Mouse (Mus musculus): ENCODE results near the gene Foxc2. TPM values are rescaled to one million over a fixed set of nuclear protein-coding genes. Genes with fewer than 3 reads are reported as not detected.

Gene Foxc2
- polyA plus RNA-seq, 1 experiment: not detected

DNA sequence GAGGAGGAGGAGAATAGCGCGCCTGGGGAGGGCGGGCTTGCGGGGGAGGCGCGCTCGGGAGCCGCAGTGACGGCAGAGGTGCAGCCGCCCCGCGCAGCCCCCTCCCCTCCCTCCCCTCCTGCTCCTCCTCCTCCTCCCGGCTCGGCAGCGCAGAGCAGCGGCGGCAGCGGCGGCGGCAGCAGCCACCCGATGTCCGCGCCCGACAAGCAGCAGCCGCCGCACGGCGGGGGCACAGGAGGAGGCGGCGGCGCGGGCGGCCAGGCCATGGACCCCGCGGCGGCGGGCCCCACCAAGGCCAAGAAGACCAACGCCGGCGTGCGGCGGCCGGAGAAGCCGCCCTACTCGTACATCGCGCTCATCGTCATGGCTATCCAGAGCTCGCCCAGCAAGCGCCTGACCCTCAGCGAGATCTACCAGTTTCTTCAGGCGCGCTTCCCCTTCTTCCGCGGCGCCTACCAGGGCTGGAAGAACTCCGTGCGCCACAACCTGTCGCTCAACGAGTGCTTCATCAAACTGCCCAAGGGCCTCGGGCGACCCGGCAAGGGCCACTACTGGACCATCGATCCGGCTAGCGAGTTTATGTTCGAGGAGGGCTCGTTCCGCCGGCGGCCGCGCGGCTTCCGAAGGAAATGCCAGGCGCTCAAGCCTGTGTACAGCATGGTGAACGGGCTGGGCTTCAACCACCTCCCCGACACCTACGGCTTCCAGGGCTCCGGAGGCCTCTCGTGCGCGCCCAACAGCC lies 31.6 kb upstream of the Foxc2 start, which contains the start of gene Foxf1:
Foxf1 (plus strand) TSS at position 177 of the 742 bp plus-strand sequence.
- Histone ChIP-seq H3K4me1 (ENCODE audit: control insufficient read depth, insufficient read depth, low read length) (no peaks in the 10 kb centered on the region), H3K27ac (ENCODE audit: control insufficient read depth, insufficient read depth, low read depth, low read length, poor library complexity) (no peak within 1 kb of the TSS), H3K4me3 (replicated peaks; ENCODE audit: control insufficient read depth, low read depth, low read length) (peak within 1 kb of the TSS; percentile 38)
- WGBS: 2% methylated on average over 68 of the region's 83 CpGs
- TF ChIP-seq POLR2A (IDR thresholded peaks at IDR 0.05; ENCODE audit: borderline replicate concordance, control insufficient read depth, low read depth, low read length) (no peak), CTCF (IDR thresholded peaks at IDR 0.05; ENCODE audit: control insufficient read depth, insufficient read depth, low read length) (no peak)

DNA sequence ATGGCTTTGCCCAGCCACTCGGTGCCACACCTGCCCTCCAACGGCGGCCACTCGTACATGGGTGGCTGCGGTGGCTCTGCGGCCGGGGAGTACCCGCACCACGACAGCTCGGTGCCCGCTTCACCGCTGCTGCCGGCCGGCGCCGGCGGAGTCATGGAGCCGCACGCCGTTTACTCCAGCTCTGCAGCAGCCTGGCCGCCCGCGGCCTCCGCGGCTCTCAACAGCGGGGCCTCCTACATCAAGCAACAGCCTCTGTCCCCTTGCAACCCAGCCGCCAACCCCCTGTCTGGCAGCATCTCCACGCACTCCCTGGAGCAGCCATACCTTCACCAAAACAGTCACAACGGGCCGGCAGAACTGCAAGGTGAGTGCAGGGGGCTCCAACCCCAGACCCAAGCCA lies 31.0 kb upstream of the Foxc2 start:
- TF ChIP-seq POLR2A (IDR thresholded peaks at IDR 0.05; ENCODE audit: borderline replicate concordance, control insufficient read depth, low read depth, low read length) (no peak), CTCF (IDR thresholded peaks at IDR 0.05; ENCODE audit: control insufficient read depth, insufficient read depth, low read length) (no peak)
- H3K4me1 ChIP-seq (ENCODE audit: control insufficient read depth, insufficient read depth, low read length): no peaks in the 10 kb centered on the region
- H3K4me3 ChIP-seq (replicated peaks; ENCODE audit: control insufficient read depth, low read depth, low read length): no peak overlapping the region
- WGBS: 14% methylated on average over 30 of the region's 30 CpGs
- H3K27ac ChIP-seq (ENCODE audit: control insufficient read depth, insufficient read depth, low read depth, low read length, poor library complexity): no peak overlapping the region

DNA sequence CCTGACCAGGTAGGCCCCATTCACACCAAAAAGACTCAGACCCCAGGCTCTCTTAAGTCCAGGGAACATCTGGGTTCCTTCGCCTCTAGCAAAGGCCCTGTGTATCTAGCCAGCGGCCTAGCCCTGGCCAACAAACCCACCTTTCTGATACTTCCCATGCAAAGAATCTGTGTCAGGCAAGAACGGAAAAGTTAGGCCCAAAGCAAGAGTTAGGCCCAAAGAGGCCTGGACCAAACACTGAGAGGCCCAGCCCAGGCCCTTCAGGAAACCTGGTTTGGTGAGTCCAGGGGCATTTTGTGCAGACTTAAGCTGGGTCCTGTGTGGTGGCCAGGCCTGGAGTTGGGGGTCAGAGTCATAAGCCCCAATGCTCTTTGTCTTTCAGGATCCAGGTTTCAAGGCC lies 30.4 kb upstream of the Foxc2 start:
- 77% methylated on average over 3 of the region's 3 CpGs for WGBS
- no peak overlapping the region for H3K27ac ChIP-seq (ENCODE audit: control insufficient read depth, insufficient read depth, low read depth, low read length, poor library complexity)
- H3K4me3 ChIP-seq (replicated peaks; ENCODE audit: control insufficient read depth, low read depth, low read length): no peak overlapping the region
- no peaks in the 10 kb centered on the region for H3K4me1 ChIP-seq (ENCODE audit: control insufficient read depth, insufficient read depth, low read length)
- no peak for TF ChIP-seq CTCF (IDR thresholded peaks at IDR 0.05; ENCODE audit: control insufficient read depth, insufficient read depth, low read length)
- TF ChIP-seq POLR2A (IDR thresholded peaks at IDR 0.05; ENCODE audit: borderline replicate concordance, control insufficient read depth, low read depth, low read length): no peak

DNA sequence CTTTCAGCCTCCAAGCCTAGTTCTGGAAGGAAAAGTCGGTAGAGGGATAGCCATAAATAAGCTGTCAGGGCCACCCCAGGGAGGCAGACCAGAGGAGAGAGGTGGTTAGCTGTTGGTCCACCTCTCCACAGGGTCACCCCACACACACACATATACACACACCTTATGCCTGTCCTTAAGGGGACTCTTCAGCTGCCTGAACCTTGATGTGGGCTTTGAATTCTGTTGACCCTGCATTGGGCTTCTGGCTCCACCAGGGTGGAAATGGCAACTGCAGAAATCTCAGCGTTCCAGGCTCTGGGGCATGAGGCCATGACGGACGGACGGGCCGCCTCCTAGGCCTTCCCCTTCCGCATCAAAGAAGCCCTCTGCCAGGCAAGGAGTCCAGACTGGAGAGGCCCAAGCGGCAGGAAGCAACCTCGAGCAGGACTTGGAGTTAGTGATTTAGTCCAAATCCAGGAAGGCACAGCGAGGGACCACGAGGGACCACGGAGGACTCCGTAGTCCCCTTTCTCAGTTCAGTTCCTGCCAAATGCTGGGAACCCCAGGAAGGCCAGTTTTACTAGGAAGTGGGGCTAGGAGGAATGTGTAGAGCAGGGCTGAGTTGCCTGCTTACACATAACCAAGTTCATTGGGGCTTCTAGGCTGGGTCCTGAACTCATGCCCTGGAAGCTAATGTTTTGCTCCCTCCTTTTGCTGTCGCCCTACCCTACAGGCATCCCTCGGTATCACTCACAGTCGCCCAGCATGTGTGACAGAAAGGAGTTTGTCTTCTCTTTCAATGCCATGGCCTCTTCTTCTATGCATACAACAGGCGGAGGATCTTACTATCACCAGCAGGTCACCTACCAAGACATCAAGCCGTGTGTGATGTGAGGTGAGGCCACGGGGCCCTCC lies 29.7 kb upstream of the Foxc2 start:
- Histone ChIP-seq H3K4me3 (replicated peaks; ENCODE audit: control insufficient read depth, low read depth, low read length) (no peak overlapping the region), H3K4me1 (ENCODE audit: control insufficient read depth, insufficient read depth, low read length) (no peaks in the 10 kb centered on the region), H3K27ac (ENCODE audit: control insufficient read depth, insufficient read depth, low read depth, low read length, poor library complexity) (no peak overlapping the region)
- TF ChIP-seq POLR2A (IDR thresholded peaks at IDR 0.05; ENCODE audit: borderline replicate concordance, control insufficient read depth, low read depth, low read length): no peak
- TF ChIP-seq CTCF (IDR thresholded peaks at IDR 0.05; ENCODE audit: control insufficient read depth, insufficient read depth, low read length): no peak
- 55% methylated on average over 19 of the region's 19 CpGs for WGBS

DNA sequence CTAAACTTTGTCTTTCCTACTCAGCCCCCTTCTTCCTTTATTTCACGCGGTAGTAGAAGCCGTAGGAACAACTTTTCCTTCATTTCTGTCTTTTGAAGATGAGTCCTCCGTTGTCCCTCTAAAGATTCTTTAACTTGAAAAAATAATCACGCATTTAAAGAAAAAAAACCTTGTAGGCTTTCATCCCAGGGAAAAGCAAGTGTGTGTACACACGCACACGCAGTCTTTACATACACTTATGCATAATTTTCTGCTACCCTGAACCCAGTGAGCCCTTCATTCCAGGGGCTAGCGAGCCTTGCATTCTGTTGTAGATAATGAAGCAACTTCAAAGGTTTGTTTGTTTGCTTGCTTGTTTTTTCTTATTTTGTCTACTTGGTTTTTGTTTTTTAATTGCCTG lies 27.7 kb upstream of the Foxc2 start:
- Histone ChIP-seq H3K27ac (ENCODE audit: control insufficient read depth, insufficient read depth, low read depth, low read length, poor library complexity) (no peak overlapping the region), H3K4me1 (ENCODE audit: control insufficient read depth, insufficient read depth, low read length) (no peaks in the 10 kb centered on the region), H3K4me3 (replicated peaks; ENCODE audit: control insufficient read depth, low read depth, low read length) (no peak overlapping the region)
- TF ChIP-seq POLR2A (IDR thresholded peaks at IDR 0.05; ENCODE audit: borderline replicate concordance, control insufficient read depth, low read depth, low read length) (no peak), CTCF (IDR thresholded peaks at IDR 0.05; ENCODE audit: control insufficient read depth, insufficient read depth, low read length) (no peak)
- 29% methylated on average over 8 of the region's 8 CpGs for WGBS

DNA sequence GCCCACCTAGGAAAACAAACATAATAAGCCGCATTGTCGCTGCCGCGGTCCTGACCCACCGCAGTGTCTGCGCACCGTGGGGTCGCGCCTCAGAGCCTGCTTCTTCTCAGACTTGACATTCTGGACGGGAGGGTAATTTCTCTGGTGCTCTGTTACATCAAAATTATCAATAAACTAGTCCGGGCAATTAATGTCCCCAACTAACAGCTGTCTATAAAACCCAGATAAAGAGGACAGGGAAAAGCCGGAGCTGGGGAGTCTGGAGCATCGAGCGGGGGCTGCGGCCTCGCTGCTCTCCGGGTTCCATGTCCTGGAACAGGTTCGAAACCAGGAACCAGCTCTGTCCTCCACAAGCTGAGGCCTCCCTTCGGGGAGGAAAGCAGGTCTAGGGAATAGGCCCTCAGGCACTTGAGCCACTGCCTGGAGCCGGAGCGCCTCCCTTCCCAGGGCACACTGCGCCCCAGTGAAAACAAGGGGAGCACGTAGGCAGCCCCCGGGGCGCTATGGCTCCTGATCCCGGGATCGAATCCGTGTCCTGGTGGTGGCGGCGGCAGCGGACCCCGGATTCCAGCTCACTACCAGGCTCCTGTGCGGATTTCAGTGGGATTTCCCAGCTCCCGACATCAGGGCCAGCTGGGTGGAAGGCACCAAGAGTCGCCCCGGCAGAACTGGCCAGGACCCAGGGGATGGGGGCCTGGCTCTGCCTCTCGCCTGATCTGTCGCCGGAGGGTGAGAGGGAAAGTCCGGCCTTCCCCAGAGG lies 26.9 kb upstream of the Foxc2 start:
- Histone ChIP-seq H3K4me1 (ENCODE audit: control insufficient read depth, insufficient read depth, low read length) (no peaks in the 10 kb centered on the region), H3K27ac (ENCODE audit: control insufficient read depth, insufficient read depth, low read depth, low read length, poor library complexity) (no peak overlapping the region), H3K4me3 (replicated peaks; ENCODE audit: control insufficient read depth, low read depth, low read length) (no peak overlapping the region)
- TF ChIP-seq POLR2A (IDR thresholded peaks at IDR 0.05; ENCODE audit: borderline replicate concordance, control insufficient read depth, low read depth, low read length) (no peak), CTCF (IDR thresholded peaks at IDR 0.05; ENCODE audit: control insufficient read depth, insufficient read depth, low read length) (no peak)
- 14% methylated on average over 40 of the region's 40 CpGs for WGBS

DNA sequence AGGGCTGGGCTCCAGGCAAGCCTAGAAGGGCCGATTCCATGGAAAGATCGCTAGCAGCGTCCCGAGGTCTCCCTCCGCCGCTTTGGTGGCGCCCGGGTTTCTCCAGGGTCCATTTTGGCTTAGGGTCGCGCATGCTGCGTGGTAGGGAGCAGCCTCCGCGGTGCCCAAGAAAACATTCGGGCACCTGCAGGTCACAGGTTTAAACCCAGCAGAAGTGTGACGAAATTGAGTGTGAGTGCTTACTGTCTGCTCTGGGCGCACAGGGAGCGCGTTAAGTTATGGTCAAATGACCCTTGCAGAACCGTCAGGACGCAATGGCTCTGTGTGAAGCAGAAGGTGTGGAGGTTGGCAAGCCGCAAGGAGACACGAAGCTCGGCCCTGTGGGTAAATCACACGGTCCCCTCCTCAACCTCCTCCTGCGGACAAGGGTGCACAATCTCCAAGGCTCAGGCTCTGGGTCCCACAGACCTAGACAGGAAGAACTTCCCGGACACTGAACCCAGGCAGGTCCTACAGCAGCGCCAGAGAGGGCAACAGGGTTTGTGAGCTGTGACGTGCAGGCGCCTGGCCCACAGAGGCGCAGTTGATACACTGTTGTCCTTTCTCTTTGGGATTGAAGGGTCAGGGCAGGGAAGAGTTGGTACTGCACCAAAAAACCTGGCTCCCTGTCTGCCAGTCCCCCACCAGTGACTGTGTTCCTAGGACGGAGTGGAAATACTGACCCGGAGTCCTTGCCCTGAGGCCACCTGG lies 26.2 kb upstream of the Foxc2 start:
- TF ChIP-seq POLR2A (IDR thresholded peaks at IDR 0.05; ENCODE audit: borderline replicate concordance, control insufficient read depth, low read depth, low read length) (no peak), CTCF (IDR thresholded peaks at IDR 0.05; ENCODE audit: control insufficient read depth, insufficient read depth, low read length) (no peak)
- 12% methylated on average over 32 of the region's 32 CpGs for WGBS
- H3K4me3 ChIP-seq (replicated peaks; ENCODE audit: control insufficient read depth, low read depth, low read length): no peak overlapping the region

More for the DNA sequence above, 26.2 kb upstream of the Foxc2 start:
- no peak overlapping the region for H3K27ac ChIP-seq (ENCODE audit: control insufficient read depth, insufficient read depth, low read depth, low read length, poor library complexity)
- no peaks in the 10 kb centered on the region for H3K4me1 ChIP-seq (ENCODE audit: control insufficient read depth, insufficient read depth, low read length)

Measured in bone marrow, adult 2 months (tissue).